Mouse (Mus musculus): ENCODE results near the gene Hoxd11. TPM values are rescaled to one million over a fixed set of nuclear protein-coding genes. Genes with fewer than 3 reads are reported as not detected.

Hoxd11 gene
- polyA plus RNA-seq, 2 experiments, result 21.4 to 40.0 TPM

- H3K27ac ChIP-seq (replicated peaks; ENCODE audit: low read depth, low read length), result no peak overlapping the region
- H3K27me3 ChIP-seq (ENCODE audit: control insufficient read depth, insufficient read depth, low read length), result peaks cover 98% of the 10 kb centered on the region
- H3K4me2 ChIP-seq (replicated peaks; ENCODE audit: low read depth, low read length, severe bottlenecking), result peak overlapping the region; percentile 55
- peaks cover 11% of the 10 kb centered on the region for H3K4me1 ChIP-seq (ENCODE audit: control insufficient read depth, insufficient read depth, low read length)
- H3K36me3 ChIP-seq (ENCODE audit: control insufficient read depth, insufficient read depth, low read length), result no peaks in the 10 kb centered on the region
- WGBS, result 6% methylated on average over 39 of the region's 43 CpGs
- H3K9ac ChIP-seq (ENCODE audit: low read depth, low read length, severe bottlenecking), result peak overlapping the region; percentile 28; the same call in 1 of the 2 replicates
- H3K4me3 ChIP-seq (replicated peaks; ENCODE audit: low read length), result peak overlapping the region; percentile 34
- TF ChIP-seq POLR2A (IDR thresholded peaks at IDR 0.05; ENCODE audit: borderline replicate concordance, extremely low read depth, insufficient read depth, insufficient read length), result no peak
- no peak for DNase-seq (ENCODE audit: low spot score)
- no peaks in the 10 kb centered on the region for H3K9me3 ChIP-seq (ENCODE audit: control insufficient read depth, low read length)
- ATAC-seq (ENCODE audit: low FRiP score, low read depth), result no peak
These were observed 47.7 kb downstream of the Hoxd11 start for GRCm38 (mm10) chr2:74726973-74727639.

DNA sequence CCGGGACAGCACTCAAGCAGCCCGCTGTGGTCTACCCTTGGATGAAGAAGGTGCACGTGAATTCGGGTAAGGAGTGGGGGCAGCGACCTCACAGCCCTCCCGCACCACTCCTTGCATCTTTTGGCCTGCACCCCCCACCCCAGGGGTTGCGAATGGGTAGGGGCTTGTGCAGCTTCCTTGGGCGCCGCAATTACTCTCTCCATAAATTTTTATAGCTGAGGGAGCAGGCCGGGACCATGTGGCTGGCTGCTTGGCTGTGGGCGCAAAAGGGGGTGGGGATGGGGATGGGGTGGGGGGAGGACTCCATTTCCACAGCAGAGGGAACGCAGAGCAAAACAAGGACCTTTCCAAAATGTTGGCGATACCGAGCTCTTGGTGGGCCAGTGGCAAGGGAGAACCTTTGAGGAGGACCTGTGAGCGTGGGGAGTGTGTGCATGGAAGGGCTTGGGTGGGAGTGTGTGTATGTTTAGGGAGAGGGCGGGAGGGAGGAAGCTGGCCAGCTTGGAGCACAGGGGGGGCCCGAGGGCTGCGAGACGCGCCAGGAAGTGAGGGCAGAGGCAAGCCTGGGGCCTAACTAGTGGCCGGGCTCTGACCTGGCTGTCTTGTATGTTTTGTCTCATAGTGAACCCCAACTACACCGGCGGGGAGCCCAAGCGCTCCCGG lies 48.4 kb downstream of the Hoxd11 start:
- Histone ChIP-seq H3K9ac (ENCODE audit: low read depth, low read length, severe bottlenecking) (peak overlapping the region; percentile 28; the same call in 1 of the 2 replicates), H3K27me3 (ENCODE audit: control insufficient read depth, insufficient read depth, low read length) (peaks cover 98% of the 10 kb centered on the region), H3K9me3 (ENCODE audit: control insufficient read depth, low read length) (no peaks in the 10 kb centered on the region), H3K27ac (replicated peaks; ENCODE audit: low read depth, low read length) (no peak overlapping the region), H3K4me2 (replicated peaks; ENCODE audit: low read depth, low read length, severe bottlenecking) (peak overlapping the region; percentile 55), H3K4me1 (ENCODE audit: control insufficient read depth, insufficient read depth, low read length) (peaks cover 13% of the 10 kb centered on the region), H3K4me3 (replicated peaks; ENCODE audit: low read length) (peak overlapping the region; percentile 34), H3K36me3 (ENCODE audit: control insufficient read depth, insufficient read depth, low read length) (no peaks in the 10 kb centered on the region)
- ATAC-seq (ENCODE audit: low FRiP score, low read depth), result 0 out of 2 replicates have a peak, but pooled peaks have one; percentile 13
- WGBS, result 14% methylated on average over 25 of the region's 25 CpGs
- DNase-seq (ENCODE audit: low spot score), result no peak
- TF ChIP-seq POLR2A (IDR thresholded peaks at IDR 0.05; ENCODE audit: borderline replicate concordance, extremely low read depth, insufficient read depth, insufficient read length), result no peak

DNA sequence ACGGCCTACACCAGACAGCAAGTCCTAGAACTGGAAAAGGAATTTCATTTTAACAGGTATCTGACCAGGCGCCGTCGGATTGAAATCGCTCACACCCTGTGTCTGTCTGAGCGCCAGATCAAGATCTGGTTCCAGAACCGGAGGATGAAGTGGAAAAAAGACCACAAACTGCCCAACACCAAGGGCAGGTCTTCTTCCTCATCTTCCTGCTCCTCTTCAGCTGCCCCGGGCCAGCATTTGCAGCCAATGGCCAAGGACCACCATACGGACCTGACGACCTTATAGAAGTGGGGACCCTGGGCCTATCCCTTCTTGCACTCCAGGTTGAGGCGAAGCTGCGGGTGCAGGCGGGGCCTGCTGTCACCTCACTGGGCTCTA lies 48.9 kb downstream of the Hoxd11 start:
- Histone ChIP-seq H3K4me1 (ENCODE audit: control insufficient read depth, insufficient read depth, low read length) (peaks cover 14% of the 10 kb centered on the region), H3K9ac (ENCODE audit: low read depth, low read length, severe bottlenecking) (no peak overlapping the region), H3K4me3 (replicated peaks; ENCODE audit: low read length) (no peak overlapping the region), H3K27ac (replicated peaks; ENCODE audit: low read depth, low read length) (no peak overlapping the region), H3K27me3 (ENCODE audit: control insufficient read depth, insufficient read depth, low read length) (peaks cover 98% of the 10 kb centered on the region), H3K4me2 (replicated peaks; ENCODE audit: low read depth, low read length, severe bottlenecking) (no peak overlapping the region), H3K9me3 (ENCODE audit: control insufficient read depth, low read length) (no peaks in the 10 kb centered on the region), H3K36me3 (ENCODE audit: control insufficient read depth, insufficient read depth, low read length) (no peaks in the 10 kb centered on the region)
- DNase-seq (ENCODE audit: low spot score) (no peak), ATAC-seq (ENCODE audit: low FRiP score, low read depth) (no peak; the same call in 1 of the 2 replicates)
- TF ChIP-seq POLR2A (IDR thresholded peaks at IDR 0.05; ENCODE audit: borderline replicate concordance, extremely low read depth, insufficient read depth, insufficient read length), result no peak
- WGBS, result 34% methylated on average over 13 of the region's 13 CpGs

DNA sequence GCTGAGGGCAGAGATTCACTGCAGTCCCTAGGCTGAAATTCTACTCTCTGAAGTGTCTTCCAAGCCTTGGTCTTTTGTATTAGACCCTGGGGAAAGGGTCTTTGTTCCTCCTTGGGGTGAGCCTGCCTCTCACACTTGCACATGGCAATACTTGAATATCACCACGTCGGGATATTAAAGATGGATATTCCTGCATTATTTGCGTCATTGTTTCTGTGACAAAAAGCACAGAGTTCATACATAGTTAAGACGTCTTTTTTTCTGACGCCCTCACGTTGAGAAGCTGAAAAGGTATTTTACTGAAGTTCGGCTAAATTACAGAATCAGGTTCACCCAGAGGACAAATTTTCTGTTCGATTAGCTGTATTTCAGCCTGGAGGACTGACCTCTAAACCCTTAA lies 51.0 kb downstream of the Hoxd11 start:
- ATAC-seq (ENCODE audit: low FRiP score, low read depth) (no peak), DNase-seq (ENCODE audit: low spot score) (no peak)
- Histone ChIP-seq H3K27me3 (ENCODE audit: control insufficient read depth, insufficient read depth, low read length) (peaks cover 98% of the 10 kb centered on the region), H3K4me1 (ENCODE audit: control insufficient read depth, insufficient read depth, low read length) (peaks cover 14% of the 10 kb centered on the region), H3K4me3 (replicated peaks; ENCODE audit: low read length) (no peak overlapping the region), H3K36me3 (ENCODE audit: control insufficient read depth, insufficient read depth, low read length) (no peaks in the 10 kb centered on the region), H3K27ac (replicated peaks; ENCODE audit: low read depth, low read length) (no peak overlapping the region), H3K4me2 (replicated peaks; ENCODE audit: low read depth, low read length, severe bottlenecking) (no peak overlapping the region), H3K9ac (ENCODE audit: low read depth, low read length, severe bottlenecking) (no peak overlapping the region), H3K9me3 (ENCODE audit: control insufficient read depth, low read length) (no peaks in the 10 kb centered on the region)
- no peak for TF ChIP-seq POLR2A (IDR thresholded peaks at IDR 0.05; ENCODE audit: borderline replicate concordance, extremely low read depth, insufficient read depth, insufficient read length)
- WGBS, result 39% methylated on average over 8 of the region's 8 CpGs

DNA sequence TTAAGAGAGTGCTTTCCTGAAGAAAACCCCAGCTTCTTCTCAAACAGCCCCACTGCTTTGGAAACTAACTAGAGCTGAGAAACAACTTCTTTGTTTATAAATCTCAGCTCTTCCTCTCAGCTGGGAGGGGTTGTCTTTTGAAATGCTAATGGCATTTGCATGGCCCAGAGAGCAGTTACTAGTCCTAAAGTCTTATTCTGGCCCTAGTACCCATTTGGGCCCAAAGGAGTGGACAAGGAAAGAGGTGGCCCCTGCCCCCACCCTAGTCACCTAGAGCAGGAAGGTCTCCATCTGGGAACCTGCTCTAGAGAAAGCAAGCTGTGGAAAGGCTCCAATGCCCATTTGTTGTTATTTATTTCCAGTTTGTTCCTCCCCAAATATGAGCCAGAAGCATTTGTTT lies 51.7 kb downstream of the Hoxd11 start:
- peaks cover 15% of the 10 kb centered on the region for H3K4me1 ChIP-seq (ENCODE audit: control insufficient read depth, insufficient read depth, low read length)
- no peaks in the 10 kb centered on the region for H3K9me3 ChIP-seq (ENCODE audit: control insufficient read depth, low read length)
- H3K27me3 ChIP-seq (ENCODE audit: control insufficient read depth, insufficient read depth, low read length), result peaks cover 97% of the 10 kb centered on the region
- no peak overlapping the region for H3K4me2 ChIP-seq (replicated peaks; ENCODE audit: low read depth, low read length, severe bottlenecking)
- H3K36me3 ChIP-seq (ENCODE audit: control insufficient read depth, insufficient read depth, low read length), result no peaks in the 10 kb centered on the region
- TF ChIP-seq POLR2A (IDR thresholded peaks at IDR 0.05; ENCODE audit: borderline replicate concordance, extremely low read depth, insufficient read depth, insufficient read length), result no peak
- no peak overlapping the region for H3K27ac ChIP-seq (replicated peaks; ENCODE audit: low read depth, low read length)
- DNase-seq (ENCODE audit: low spot score) (no peak), ATAC-seq (ENCODE audit: low FRiP score, low read depth) (no peak)
- no peak overlapping the region for H3K4me3 ChIP-seq (replicated peaks; ENCODE audit: low read length)
- no peak overlapping the region for H3K9ac ChIP-seq (ENCODE audit: low read depth, low read length, severe bottlenecking)
